Mouse (Mus musculus): ENCODE measurements around the gene Ankrd22. TPM values are rescaled to one million over a fixed set of nuclear protein-coding genes. Genes with fewer than 3 reads are reported as not detected.
A peak's percentile ranks its signal among the peaks of the same experiment; 100 is the strongest.

The Ankrd22 gene
- polyA plus RNA-seq (2012; rRNA removed) (0.12 and 0.13 TPM in 2 replicates), polyA plus RNA-seq (2014; fragmentation: Nextera tagmentation; extraction: Ambion mirVana) (0.09 and 0.22 TPM in 2 replicates)

- no peak for TF ChIP-seq CTCF (IDR thresholded peaks at IDR 0.05; ENCODE audit: low read depth)
- no peak for TF ChIP-seq EP300 (IDR thresholded peaks at IDR 0.05; ENCODE audit: low read depth)
- H3K9me3 ChIP-seq (ENCODE audit: control insufficient read depth, low read length) = no peaks in the 10 kb centered on the region
- H3K36me3 ChIP-seq (replicated peaks; ENCODE audit: control insufficient read depth, insufficient read depth, low read depth) = no peaks in the 10 kb centered on the region
- DNase-seq (ENCODE audit: low read depth in 3 of 3, low spot score in 3 of 3) (no peak), ATAC-seq (ENCODE audit: insufficient read depth) (no peak)
- no peak within 1 kb of the TSS for H3K9ac ChIP-seq (replicated peaks)
- 35% methylated on average over 5 of the region's 5 CpGs for WGBS (ENCODE audit: insufficient replicate concordance)
- H3K4me2 ChIP-seq (ENCODE audit: low read depth) = no peak within 1 kb of the TSS
- no peak within 1 kb of the TSS for H3K27ac ChIP-seq
- H3K27me3 ChIP-seq (ENCODE audit: control insufficient read depth, insufficient read depth, low read length) = no peaks in the 10 kb centered on the region
- H3K4me3 ChIP-seq (ENCODE audit: insufficient read depth in 1 of 2, low read depth in 2 of 2, low read length in 2 of 2) = no peak within 1 kb of the TSS
- no peaks in the 10 kb centered on the region for H3K4me1 ChIP-seq (replicated peaks; ENCODE audit: control insufficient read depth in 2 of 2, insufficient read depth in 2 of 2, low read length in 1 of 2)
These were observed at the start of gene Ankrd22 for GRCm38 (mm10) chr19:34165891-34166290. Ankrd22 (minus strand) TSS chr19:34166053.

DNA sequence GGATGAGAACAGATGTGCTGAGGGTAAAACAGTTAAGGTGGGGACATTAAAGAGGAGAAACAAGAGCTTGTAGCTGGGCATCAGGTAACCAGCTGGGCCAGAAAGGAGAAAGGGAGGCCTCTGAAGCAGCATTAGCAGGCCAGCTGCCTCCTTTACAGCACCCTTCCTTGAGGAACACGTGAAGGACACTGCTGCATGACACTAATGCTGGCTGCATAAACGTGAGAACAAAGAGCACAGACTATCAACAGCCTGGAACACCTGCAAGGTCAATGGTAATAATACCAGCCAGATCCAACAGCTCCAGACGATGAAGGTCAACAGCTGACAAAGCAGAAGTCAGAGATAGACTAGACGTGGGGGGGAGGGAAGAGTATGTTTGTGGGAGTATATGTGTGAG, 48.3 kb upstream of the Ankrd22 start:
- H3K4me2 ChIP-seq (ENCODE audit: low read depth) = no peak overlapping the region
- no peaks in the 10 kb centered on the region for H3K36me3 ChIP-seq (replicated peaks; ENCODE audit: control insufficient read depth, insufficient read depth, low read depth)
- 31% methylated on average over 4 of the region's 4 CpGs for WGBS (ENCODE audit: insufficient replicate concordance)
- H3K9me3 ChIP-seq (ENCODE audit: control insufficient read depth, low read length) = no peaks in the 10 kb centered on the region
- no peak for DNase-seq (ENCODE audit: low read depth in 3 of 3, low spot score in 3 of 3)
- H3K4me1 ChIP-seq (replicated peaks; ENCODE audit: control insufficient read depth in 2 of 2, insufficient read depth in 2 of 2, low read length in 1 of 2) = peaks cover 0 to 7% of the 10 kb centered on the region in 2 experiments; a peak in 2 of 4 replicates
- no peak for ATAC-seq (ENCODE audit: insufficient read depth)
- no peak overlapping the region for H3K4me3 ChIP-seq (ENCODE audit: insufficient read depth in 1 of 2, low read depth in 2 of 2, low read length in 2 of 2)
- TF ChIP-seq EP300 (IDR thresholded peaks at IDR 0.05; ENCODE audit: low read depth) (no peak), CTCF (IDR thresholded peaks at IDR 0.05; ENCODE audit: low read depth) (no peak)
- H3K27ac ChIP-seq = no peak overlapping the region
- no peaks in the 10 kb centered on the region for H3K27me3 ChIP-seq (ENCODE audit: control insufficient read depth, insufficient read depth, low read length)
- H3K9ac ChIP-seq (replicated peaks) = no peak overlapping the region

DNA sequence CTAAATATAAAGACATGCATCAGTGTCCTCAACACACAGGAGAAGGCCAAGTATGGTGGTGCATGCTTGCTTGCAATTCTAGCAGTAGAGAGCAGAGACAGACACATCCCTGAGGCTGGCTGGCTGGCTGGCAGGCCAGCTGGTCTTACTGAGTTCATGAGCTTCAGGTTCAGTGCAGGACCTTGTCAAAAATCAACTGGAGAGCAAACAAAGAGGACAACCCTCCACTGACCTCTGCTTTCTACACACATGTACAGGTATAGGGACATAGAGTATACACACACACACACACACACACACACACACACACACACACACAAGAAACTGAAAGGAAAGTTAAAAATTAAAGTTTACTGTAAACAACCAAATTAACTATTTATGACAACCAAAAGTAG, 47.4 kb upstream of the Ankrd22 start:
- Histone ChIP-seq H3K36me3 (replicated peaks; ENCODE audit: control insufficient read depth, insufficient read depth, low read depth) (no peaks in the 10 kb centered on the region), H3K27ac (no peak overlapping the region), H3K4me2 (ENCODE audit: low read depth) (no peak overlapping the region), H3K4me3 (ENCODE audit: insufficient read depth in 1 of 2, low read depth in 2 of 2, low read length in 2 of 2) (no peak overlapping the region), H3K9ac (replicated peaks) (no peak overlapping the region), H3K4me1 (replicated peaks; ENCODE audit: control insufficient read depth in 2 of 2, insufficient read depth in 2 of 2, low read length in 1 of 2) (peaks cover 0 to 7% of the 10 kb centered on the region in 2 experiments; a peak in 2 of 4 replicates), H3K9me3 (ENCODE audit: control insufficient read depth, low read length) (no peaks in the 10 kb centered on the region), H3K27me3 (ENCODE audit: control insufficient read depth, insufficient read depth, low read length) (no peaks in the 10 kb centered on the region)
- ATAC-seq (ENCODE audit: insufficient read depth) (peak; percentile 53), DNase-seq (ENCODE audit: low read depth in 3 of 3, low spot score in 3 of 3) (no peak)
- TF ChIP-seq EP300 (IDR thresholded peaks at IDR 0.05; ENCODE audit: low read depth) (no peak), CTCF (IDR thresholded peaks at IDR 0.05; ENCODE audit: low read depth) (no peak)

DNA sequence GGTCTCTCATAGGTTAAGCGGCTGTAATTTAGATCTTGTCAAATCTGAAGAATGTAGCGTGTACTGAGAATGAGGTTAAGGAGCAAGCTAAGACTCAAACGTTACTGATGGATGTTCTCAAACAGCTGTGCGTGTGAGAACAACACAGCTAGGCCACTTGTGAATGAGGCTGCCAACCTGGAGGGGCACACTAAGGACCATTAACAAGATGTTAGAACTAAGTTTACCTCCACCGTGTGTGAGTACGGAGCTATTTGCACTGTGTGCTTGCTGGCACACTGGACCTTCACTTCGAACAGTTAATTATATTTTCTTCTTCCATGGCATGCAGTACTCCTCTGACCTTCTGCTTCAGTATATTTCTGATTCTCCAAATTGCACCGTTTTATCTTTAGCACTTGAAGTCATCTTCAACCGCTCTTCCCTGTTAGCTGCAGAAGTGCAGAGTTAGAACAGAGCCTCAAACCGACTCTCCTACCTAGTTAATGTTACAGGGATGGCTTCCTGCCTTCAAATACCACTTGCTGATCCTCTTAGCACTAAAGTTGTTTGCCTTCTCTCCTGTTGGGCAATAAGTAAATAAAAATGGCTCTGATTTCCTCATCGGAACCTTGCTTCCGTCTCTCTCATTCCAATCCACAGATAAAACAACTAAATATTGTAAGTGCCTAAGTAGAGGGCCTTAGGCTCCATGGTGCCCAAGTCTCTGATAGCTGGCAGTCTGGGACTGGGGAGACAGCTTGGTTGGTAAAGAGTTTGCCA, 46.8 kb upstream of the Ankrd22 start:
- H3K9ac ChIP-seq (replicated peaks) = no peak overlapping the region
- H3K4me3 ChIP-seq (ENCODE audit: insufficient read depth in 1 of 2, low read depth in 2 of 2, low read length in 2 of 2) = no peak overlapping the region
- H3K36me3 ChIP-seq (replicated peaks; ENCODE audit: control insufficient read depth, insufficient read depth, low read depth) = no peaks in the 10 kb centered on the region
- TF ChIP-seq CTCF (IDR thresholded peaks at IDR 0.05; ENCODE audit: low read depth) (no peak), EP300 (IDR thresholded peaks at IDR 0.05; ENCODE audit: low read depth) (no peak)
- H3K27me3 ChIP-seq (ENCODE audit: control insufficient read depth, insufficient read depth, low read length) = no peaks in the 10 kb centered on the region
- H3K4me1 ChIP-seq (replicated peaks; ENCODE audit: control insufficient read depth in 2 of 2, insufficient read depth in 2 of 2, low read length in 1 of 2) = peaks cover 0 to 7% of the 10 kb centered on the region in 2 experiments; a peak in 2 of 4 replicates
- H3K4me2 ChIP-seq (ENCODE audit: low read depth) = no peak overlapping the region
- WGBS (ENCODE audit: insufficient replicate concordance) = 63% methylated on average over 12 of the region's 12 CpGs
- ATAC-seq (ENCODE audit: insufficient read depth) (0 out of 2 replicates have a peak, but pooled peaks have one; percentile 18), DNase-seq (ENCODE audit: low read depth in 3 of 3, low spot score in 3 of 3) (no peak)
- no peak overlapping the region for H3K27ac ChIP-seq
- H3K9me3 ChIP-seq (ENCODE audit: control insufficient read depth, low read length) = no peaks in the 10 kb centered on the region

DNA sequence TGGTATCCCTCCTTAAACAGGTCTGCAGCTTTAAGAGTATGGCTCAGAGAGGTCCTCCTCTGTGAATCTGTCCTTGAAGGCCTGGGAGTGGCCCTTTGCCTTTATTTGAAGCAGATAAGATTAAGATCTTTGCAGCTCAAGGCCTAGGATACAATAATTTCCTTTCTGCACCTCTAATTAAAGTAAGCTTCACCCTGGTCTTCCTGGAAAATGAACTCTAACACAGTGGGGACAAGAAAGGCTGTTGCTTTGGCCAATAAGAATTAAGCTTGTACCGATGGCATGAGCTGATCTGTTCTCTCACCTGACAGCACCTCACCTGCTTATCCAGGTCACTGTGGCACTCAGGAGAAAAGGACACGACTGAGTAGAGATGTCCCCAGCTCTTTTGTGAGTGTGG, 45.0 kb upstream of the Ankrd22 start:
- Histone ChIP-seq H3K27me3 (ENCODE audit: control insufficient read depth, insufficient read depth, low read length) (no peaks in the 10 kb centered on the region), H3K4me3 (ENCODE audit: insufficient read depth in 1 of 2, low read depth in 2 of 2, low read length in 2 of 2) (no peak overlapping the region), H3K9me3 (ENCODE audit: control insufficient read depth, low read length) (no peaks in the 10 kb centered on the region), H3K4me2 (ENCODE audit: low read depth) (no peak overlapping the region), H3K36me3 (replicated peaks; ENCODE audit: control insufficient read depth, insufficient read depth, low read depth) (no peaks in the 10 kb centered on the region), H3K4me1 (replicated peaks; ENCODE audit: control insufficient read depth in 2 of 2, insufficient read depth in 2 of 2, low read length in 1 of 2) (peaks cover 0 to 7% of the 10 kb centered on the region in 2 experiments; a peak in 2 of 4 replicates), H3K9ac (replicated peaks) (no peak overlapping the region), H3K27ac (no peak overlapping the region)
- no peak for TF ChIP-seq CTCF (IDR thresholded peaks at IDR 0.05; ENCODE audit: low read depth)
- TF ChIP-seq EP300 (IDR thresholded peaks at IDR 0.05; ENCODE audit: low read depth) = no peak
- DNase-seq (ENCODE audit: low read depth in 3 of 3, low spot score in 3 of 3) (no peak), ATAC-seq (ENCODE audit: insufficient read depth) (no peak)
- WGBS (ENCODE audit: insufficient replicate concordance) = 43% methylated on average over 2 of the region's 2 CpGs

All from liver, embryonic 14.5 days (tissue).